Comparison of ENCODE assay signal across 13 mouse cellular contexts in the genomic region with DNA sequence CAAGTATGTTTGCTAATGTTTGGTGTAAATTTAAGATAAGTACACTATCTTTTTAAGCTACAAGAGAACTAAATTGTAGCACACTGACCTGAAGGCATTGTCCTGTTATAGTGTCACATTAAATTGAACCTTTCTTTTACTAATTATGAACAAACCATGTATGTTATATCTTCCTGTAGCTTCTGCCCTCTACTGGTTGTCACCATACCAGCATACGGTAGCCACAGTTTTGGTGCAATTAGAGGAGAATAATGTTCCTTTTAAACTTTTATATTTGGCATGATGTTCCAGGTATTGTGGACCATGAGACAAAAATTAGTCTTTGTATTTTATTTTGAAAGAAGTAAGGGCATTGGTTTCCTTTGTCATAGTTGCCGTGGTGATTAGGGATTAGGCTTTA. TPM values are rescaled to one million over a fixed set of nuclear protein-coding genes. Genes with fewer than 3 reads are reported as not detected.
A peak's percentile ranks its signal among the peaks of the same experiment; 100 is the strongest.
DNase-seq lines count a peak whose midpoint lies in the region; ATAC-seq and TF ChIP-seq lines count a peak whose summit lies in the region.
"Had no signal": no experiment of that assay in that cellular context is flagged by ENCODE, and none has a peak within 500 bp of the region (broad histone marks: within the 10 kb centered on the region; RNA-seq: fewer than 3 reads in every experiment).

No protein-coding gene starts in this region.

- H3K4me1 ChIP-seq in heart, postnatal 0 days (ENCODE audit: control insufficient read depth, insufficient read depth) = peaks cover 9% of the 10 kb centered on the region; the same call in 1 of the 2 replicates
- H3K4me1 ChIP-seq in heart, embryonic 12.5 days (replicated peaks) = peaks cover 13% of the 10 kb centered on the region
- no peaks in the 10 kb centered on the region for H3K4me1 ChIP-seq in lung, postnatal 0 days (ENCODE audit: insufficient read depth, low read depth, low read length)
- H3K4me1 ChIP-seq in E14TG2a.4 (replicated peaks; ENCODE audit: low read depth, low read length) = no peaks in the 10 kb centered on the region
- H3K4me1 ChIP-seq: neural tube, embryonic 12.5 days had no signal

- H3K9ac ChIP-seq in heart, postnatal 0 days (replicated peaks; ENCODE audit: low read depth, low read length) = no peak overlapping the region
- H3K9ac ChIP-seq in heart, embryonic 12.5 days = no peak overlapping the region
- no peak overlapping the region for H3K9ac ChIP-seq in lung, postnatal 0 days (replicated peaks; ENCODE audit: low read depth)
- H3K9ac ChIP-seq: heart, embryonic 15.5 days; neural tube, embryonic 12.5 days had no signal

- peak; percentile 52 for TF ChIP-seq CTCF in heart, postnatal 0 days (IDR thresholded peaks at IDR 0.05; ENCODE audit: low read depth)
- peak; percentile 69 for TF ChIP-seq CTCF in lung, postnatal 0 days (IDR thresholded peaks at IDR 0.05)
- peak; percentile 42 for TF ChIP-seq CTCF in E14TG2a.4 (conservative IDR thresholded peaks at IDR 0.05; ENCODE audit: low read length)

- ATAC-seq in heart, postnatal 0 days (ENCODE audit: insufficient read depth, low read depth) = no peak
- ATAC-seq in heart, embryonic 12.5 days (ENCODE audit: insufficient number of reproducible peaks, low FRiP score) = no peak
- no peak for ATAC-seq in lung, postnatal 0 days
- ATAC-seq in hematopoietic stem cell, adult 5-6 weeks (replicated peaks in 1 of 2; ENCODE audit: insufficient read depth in 1 of 2, low FRiP score in 2 of 2, low TSS enrichment in 1 of 2, low read depth in 1 of 2, poor library complexity in 2 of 2, severe bottlenecking in 2 of 2) = 0 out of 4 replicates have a peak, but pooled peaks have one; percentile 25 to 56

- H3K9me3 ChIP-seq in heart, postnatal 0 days (replicated peaks; ENCODE audit: control insufficient read depth, low read length) = no peaks in the 10 kb centered on the region
- no peaks in the 10 kb centered on the region for H3K9me3 ChIP-seq in heart, embryonic 12.5 days (replicated peaks)
- no peaks in the 10 kb centered on the region for H3K9me3 ChIP-seq in lung, postnatal 0 days (ENCODE audit: low read length)
- no peaks in the 10 kb centered on the region for H3K9me3 ChIP-seq in E14TG2a.4 (ENCODE audit: low read length)
- H3K9me3 ChIP-seq: heart, embryonic 15.5 days; neural tube, embryonic 12.5 days had no signal

- H3K36me3 ChIP-seq in heart, postnatal 0 days (replicated peaks; ENCODE audit: control insufficient read depth, insufficient read depth, low read length) = peaks cover 34% of the 10 kb centered on the region
- peaks cover 20% of the 10 kb centered on the region for H3K36me3 ChIP-seq in heart, embryonic 12.5 days
- peaks cover 10% of the 10 kb centered on the region; the same call in 1 of the 2 replicates for H3K36me3 ChIP-seq in lung, postnatal 0 days (ENCODE audit: insufficient read depth, low read length)
- H3K36me3 ChIP-seq in E14TG2a.4 (ENCODE audit: insufficient read depth, low read length) = peaks cover 52% of the 10 kb centered on the region

- WGBS in heart, postnatal 0 days = 87% methylated on average over 2 of the region's 2 CpGs
- WGBS in heart, embryonic 12.5 days = 90% methylated on average over 2 of the region's 2 CpGs
- 81% methylated on average over 2 of the region's 2 CpGs for WGBS in lung, postnatal 0 days

- no peak overlapping the region for H3K27ac ChIP-seq in heart, postnatal 0 days (ENCODE audit: low read depth)
- H3K27ac ChIP-seq in heart, embryonic 12.5 days (ENCODE audit: poor library complexity, severe bottlenecking) = no peak overlapping the region
- H3K27ac ChIP-seq in lung, postnatal 0 days (ENCODE audit: low read length) = no peak overlapping the region
- H3K27ac ChIP-seq: heart, embryonic 15.5 days; neural tube, embryonic 12.5 days had no signal

- H3K4me3 ChIP-seq in heart, postnatal 0 days (ENCODE audit: low read depth, low read length) = no peak overlapping the region
- H3K4me3 ChIP-seq in heart, embryonic 12.5 days = no peak overlapping the region
- no peak overlapping the region for H3K4me3 ChIP-seq in lung, postnatal 0 days (ENCODE audit: low read depth, low read length)
- H3K4me3 ChIP-seq in E14TG2a.4 (replicated peaks; ENCODE audit: low read length) = no peak overlapping the region
- H3K4me3 ChIP-seq: heart, embryonic 15.5 days; neural tube, embryonic 12.5 days had no signal

- no peak overlapping the region for H3K4me2 ChIP-seq in heart, postnatal 0 days (ENCODE audit: low read depth, low read length)
- no peak overlapping the region for H3K4me2 ChIP-seq in heart, embryonic 12.5 days
- H3K4me2 ChIP-seq in lung, postnatal 0 days (replicated peaks; ENCODE audit: low read depth, low read length) = no peak overlapping the region
- H3K4me2 ChIP-seq: heart, embryonic 15.5 days; neural tube, embryonic 12.5 days had no signal

- TF ChIP-seq EP300 in heart, postnatal 0 days (IDR thresholded peaks at IDR 0.05; ENCODE audit: low read depth) = no peak
- TF ChIP-seq EP300 in lung, postnatal 0 days (IDR thresholded peaks at IDR 0.05) = no peak

- no peaks in the 10 kb centered on the region for H3K27me3 ChIP-seq in heart, postnatal 0 days (ENCODE audit: control insufficient read depth, insufficient read depth, low read length)
- H3K27me3 ChIP-seq in heart, embryonic 12.5 days (replicated peaks) = no peaks in the 10 kb centered on the region
- H3K27me3 ChIP-seq in lung, postnatal 0 days (replicated peaks; ENCODE audit: insufficient read depth, low read length) = no peaks in the 10 kb centered on the region
- no peaks in the 10 kb centered on the region for H3K27me3 ChIP-seq in E14TG2a.4 (ENCODE audit: insufficient read depth, low read length)
- H3K27me3 ChIP-seq: heart, embryonic 15.5 days; neural tube, embryonic 12.5 days had no signal

- no peak for DNase-seq in heart, postnatal 0 days (ENCODE audit: low spot score)
- DNase-seq in lung, postnatal 0 days (ENCODE audit: low spot score) = peak; percentile 44
- no peak for DNase-seq in lung, postnatal 4 days
- no peak for DNase-seq in spleen, postnatal 4 days (ENCODE audit: low spot score in 2 of 2)
- DNase-seq in ovary, adult 18-20 months (ENCODE audit: low spot score) = no peak
- DNase-seq: cerebellum, postnatal 25 days; thymus, postnatal 25 days had no signal

RNA-seq across cellular contexts. Expression of gene Tmem236, which starts 27.4 kb away (rescaled TPM):
- 1.2 TPM in 1 of 2 replicates, not detected in the other for total RNA-seq in heart, postnatal 0 days (2014; rRNA removed; ENCODE audit: low replicate concordance)
- polyA plus RNA-seq in heart, postnatal 0 days (2015; fragmentation: Nextera tagmentation; extraction: Ambion mirVana) = 0.04 and 0.07 TPM in 2 replicates
- 0.05 and 0.09 TPM in 2 replicates for polyA plus RNA-seq in heart, embryonic 12.5 days (2016; fragmentation: Nextera tagmentation; extraction: Ambion mirVana)
- 0.07 TPM in 1 of 2 replicates, not detected in the other for polyA plus RNA-seq in lung, postnatal 0 days (2015; fragmentation: Nextera tagmentation; extraction: Ambion mirVana)
- not detected in 2 replicates for total RNA-seq in hematopoietic stem cell, adult 5-6 weeks (2017)
- total RNA-seq: left cerebral cortex, postnatal 14 days had no signal

Comparison
In these comparisons a context has a peak if more than half of its experiments do, and no peak if none do; other contexts are left out.
1. ATAC-seq: peak in hematopoietic stem cell, adult 5-6 weeks (2 of 2); none in heart, postnatal 0 days (single experiment), heart, embryonic 12.5 days (single experiment) and lung, postnatal 0 days (single experiment).
2. Peak in every context shown above with its lines, with median percentiles within 50 percentile points of each other: CTCF ChIP-seq.